Mouse (Mus musculus) A20 (cell line): Measurements from ENCODE around the gene Cox15.
A peak's percentile ranks its signal among the peaks of the same experiment; 100 is the strongest.

Experiments used
- DNase-seq: peaks from one replicate; pipeline ENCODE4 v3.0.0-alpha.2; 2011; ENCODE audit warnings: low read depth, low spot score

Gene Cox15

DNA sequence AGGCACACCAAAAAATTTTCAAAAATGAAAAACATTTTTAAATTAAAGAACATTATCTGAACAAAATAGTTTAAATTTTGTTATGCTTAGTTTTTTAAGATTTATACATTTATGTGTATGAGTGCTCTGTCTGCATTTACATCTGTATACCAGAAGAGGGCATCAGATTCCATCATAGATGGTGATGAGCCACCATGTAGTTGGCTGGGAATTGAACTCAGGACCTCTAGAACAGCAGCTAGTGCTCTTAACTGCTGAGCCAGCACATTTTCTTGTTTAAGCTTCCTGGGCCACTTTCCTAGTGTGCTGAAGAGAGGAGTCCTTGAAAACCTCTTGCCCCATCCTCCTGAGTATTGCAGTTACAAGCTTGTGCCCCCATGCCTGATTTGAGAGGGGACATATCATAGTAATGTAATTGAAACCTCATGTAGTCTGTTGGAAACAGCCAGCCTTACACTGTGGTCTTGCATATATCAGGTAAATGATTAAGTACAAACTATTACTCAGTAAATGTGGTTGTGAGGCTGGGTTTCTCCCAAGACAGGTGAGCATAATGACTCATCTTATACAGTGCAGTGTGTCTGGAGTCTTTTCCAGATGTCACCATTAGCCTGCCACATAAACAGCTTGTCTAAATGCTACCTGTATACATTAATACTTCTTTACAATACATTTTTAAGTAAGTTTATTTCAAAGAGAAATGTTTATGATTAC, 8.9 kb upstream of the Cox15 start:
- DNase-seq = peak; percentile 29

DNA sequence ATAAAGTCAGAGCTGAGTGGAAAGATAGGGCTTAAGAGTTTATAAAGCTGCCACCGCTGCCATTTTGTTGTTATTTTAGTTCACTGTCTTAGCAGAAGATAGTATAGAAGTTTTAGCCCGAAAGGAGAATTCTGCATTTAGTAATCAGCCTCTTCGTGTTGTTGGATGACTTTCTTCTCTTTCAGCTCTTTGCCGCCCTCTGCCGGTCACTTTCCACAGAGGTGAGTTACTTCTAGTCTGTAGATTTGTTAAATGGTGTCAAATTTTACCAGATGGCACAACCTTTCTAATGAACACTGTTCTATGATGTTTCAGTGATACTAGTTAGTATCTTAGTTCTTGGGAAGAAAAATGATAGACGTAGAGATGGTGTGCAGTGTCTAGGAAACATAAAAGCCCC, 7.7 kb upstream of the Cox15 start:
- peak; percentile 78 for DNase-seq

DNA sequence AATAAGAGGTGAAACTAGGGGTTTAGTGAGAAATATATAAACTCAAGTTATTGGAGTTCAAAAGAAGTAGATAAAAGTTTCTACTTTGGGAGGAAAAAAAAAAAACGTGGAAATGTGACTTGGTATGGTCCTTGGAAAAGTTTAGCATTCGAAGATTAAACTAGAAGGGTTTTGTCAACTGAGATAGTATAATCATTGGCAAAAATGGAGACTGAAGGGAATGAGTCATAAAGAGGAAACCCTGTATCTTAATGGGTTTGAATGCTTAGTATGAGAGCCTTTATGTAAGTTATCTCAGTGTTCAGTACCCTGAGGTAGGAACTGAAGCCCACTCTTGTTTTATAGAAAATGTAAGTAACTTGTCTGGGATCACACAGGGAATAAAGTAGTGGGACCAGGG, 2.1 kb upstream of the Cox15 start:
- no peak for DNase-seq

DNA sequence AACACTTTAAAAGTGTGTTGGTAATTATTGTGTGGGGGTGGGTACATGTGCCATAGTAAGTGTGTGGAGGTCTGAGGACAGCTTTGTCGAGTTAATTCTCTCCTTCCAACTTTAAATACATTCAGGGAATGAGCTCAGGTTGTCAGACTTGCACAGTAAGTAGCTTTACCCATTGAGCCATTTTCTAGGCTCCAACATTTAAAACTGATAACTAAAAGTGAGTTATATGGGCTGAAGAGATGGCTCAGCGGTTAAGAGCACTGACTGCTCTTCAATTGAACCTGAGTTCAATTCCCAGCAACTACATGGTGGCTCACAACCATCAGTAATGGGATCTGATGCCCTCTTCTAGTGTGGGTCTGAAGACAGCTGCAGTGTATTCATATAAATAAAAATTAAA, 1.4 kb upstream of the Cox15 start:
- no peak for DNase-seq

DNA sequence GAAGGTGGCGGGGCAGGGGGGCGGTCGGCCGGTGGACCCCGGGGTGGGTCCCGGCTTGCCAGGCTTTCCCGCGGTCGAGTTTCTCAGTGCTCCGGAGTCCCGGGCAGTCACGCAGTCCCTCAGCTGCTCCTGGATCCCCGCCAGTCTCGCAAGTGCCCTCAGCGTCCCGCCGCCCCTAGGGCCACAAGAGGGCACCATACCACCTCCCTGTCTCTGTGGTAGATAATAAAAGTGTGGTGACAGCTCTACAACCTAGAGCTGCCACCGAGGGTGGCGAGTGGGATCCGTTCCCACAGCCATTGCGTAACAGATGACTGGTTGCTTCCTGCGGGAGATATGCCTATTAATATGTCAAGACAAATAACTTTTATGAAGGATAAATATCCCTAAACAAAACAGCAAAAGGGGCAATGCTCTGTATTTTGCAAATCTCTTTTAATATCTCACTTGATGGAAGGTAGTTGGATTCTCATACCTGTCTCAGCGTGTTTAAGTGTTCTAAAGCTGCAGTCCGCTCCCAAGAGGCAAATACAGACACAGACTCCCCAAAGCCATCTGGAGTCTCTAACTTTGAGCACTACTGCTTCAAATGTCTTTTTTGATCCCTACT, 531 bp upstream of the Cox15 start:
- peak; percentile 92 for DNase-seq

DNA sequence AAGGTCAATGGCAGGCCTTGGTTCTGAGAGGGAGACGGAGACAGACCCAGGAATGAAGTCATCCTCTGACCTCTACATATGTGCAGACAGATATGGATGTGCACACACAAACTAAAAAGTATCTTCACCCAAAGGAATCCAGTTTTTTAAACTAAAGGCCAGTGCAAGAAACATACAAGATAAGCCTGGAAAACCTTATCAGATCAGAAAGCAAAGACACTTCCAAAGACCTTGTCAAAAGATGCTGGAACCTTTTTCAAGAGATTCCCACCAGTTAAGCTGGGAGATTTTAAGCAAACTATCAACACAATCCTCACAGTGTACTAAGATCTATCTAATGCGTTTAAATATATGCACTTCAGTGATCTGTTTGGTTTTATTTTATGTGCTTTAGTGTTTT, 2.8 kb downstream of the Cox15 start:
- DNase-seq = no peak

DNA sequence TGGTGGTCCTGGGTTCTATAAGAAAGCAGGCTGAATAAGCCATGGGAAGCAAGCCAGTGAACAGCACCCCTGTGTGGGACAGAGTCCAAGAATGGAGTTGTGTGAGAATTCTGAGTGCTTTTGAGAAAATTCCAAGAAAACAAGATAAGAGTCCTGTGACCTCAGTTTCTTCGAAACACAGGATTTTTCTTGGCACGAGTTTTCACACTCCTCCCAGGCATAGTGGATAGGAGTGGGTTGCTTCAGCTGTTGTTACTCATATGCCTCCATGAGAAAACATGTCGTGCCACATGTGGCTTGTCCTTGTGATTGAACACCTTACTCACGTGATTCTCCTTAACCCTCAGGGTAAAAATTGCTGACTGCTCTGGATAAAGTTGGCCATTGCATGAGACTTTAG, 4.9 kb downstream of the Cox15 start:
- no peak for DNase-seq

DNA sequence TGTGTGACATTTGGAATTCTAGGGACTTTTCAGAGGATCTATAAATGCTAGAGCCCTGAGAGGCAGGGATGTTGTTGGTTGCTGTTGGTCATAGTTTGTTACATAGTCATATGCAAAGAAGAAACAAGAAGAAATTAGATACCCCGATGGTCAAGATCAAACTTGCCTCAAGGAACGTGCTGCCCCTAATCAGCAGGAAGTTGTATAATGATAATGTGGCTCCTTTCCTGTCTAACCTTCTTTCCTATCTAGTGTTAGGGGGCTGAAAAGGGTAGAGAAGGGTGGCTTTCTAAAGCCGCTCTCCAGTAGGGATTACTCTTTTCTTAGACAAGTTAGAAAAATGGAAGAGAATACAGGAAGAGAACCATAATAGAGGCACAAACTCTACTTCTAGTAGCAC, 7.1 kb downstream of the Cox15 start:
- no peak for DNase-seq

DNA sequence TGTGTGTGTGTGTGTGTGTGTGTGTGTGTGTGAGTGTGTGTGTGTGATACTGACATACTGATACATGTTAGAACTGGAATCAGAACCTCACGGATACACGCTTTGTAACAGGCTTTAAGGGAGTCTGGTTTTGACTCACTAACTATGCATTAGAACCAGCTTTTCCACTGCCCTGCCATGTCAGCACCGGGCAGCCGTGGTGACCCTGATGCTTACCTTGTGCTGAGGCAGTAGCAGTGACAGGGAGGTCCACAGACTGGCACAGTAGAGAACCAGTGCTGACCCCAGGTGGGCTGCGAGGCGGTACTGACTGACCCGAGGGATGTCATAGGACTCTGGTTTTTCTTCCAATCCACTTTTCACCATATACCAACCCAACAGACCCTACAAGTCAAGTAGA, 9.4 kb downstream of the Cox15 start:
- no peak for DNase-seq

DNA sequence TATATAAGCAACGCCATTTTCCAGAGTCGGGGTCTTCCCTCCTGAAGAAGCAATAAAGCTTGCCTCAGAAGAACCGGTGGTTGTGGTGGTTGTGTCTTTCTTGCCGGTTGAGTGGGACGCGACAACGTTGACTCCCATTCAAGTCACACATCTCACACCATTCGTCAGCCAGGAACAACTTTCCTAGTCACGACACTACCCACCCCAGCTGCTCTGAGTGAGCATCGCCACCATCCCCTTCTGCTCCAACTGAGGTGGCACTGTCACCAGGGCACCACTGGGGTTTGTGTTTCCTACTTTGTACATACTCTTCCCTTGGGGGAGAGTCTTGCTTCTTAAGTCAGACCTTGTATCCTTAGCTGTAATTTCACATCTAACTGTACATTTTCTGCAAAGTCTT, 14.4 kb downstream of the Cox15 start:
- no peak for DNase-seq

DNA sequence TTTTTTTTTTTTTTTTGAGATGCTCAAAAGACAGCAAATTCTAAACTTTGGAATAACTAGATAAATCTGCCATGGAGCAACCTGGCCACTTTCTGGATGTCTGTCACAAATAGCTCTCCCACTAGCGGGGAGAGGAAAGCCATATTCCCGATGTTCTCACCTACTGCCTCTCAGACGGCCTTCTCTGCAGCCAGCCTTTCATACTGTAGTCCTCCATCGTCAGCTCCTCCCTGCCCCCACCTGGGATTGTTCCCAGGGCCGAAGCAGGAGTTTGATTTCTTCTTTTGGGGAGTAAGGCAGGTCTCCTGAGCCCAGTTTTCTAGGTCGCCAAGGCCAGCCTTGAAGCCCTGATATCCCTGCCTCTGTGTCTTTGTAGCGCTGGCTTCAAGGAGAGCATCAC, 21.6 kb downstream of the Cox15 start:
- no peak for DNase-seq

DNA sequence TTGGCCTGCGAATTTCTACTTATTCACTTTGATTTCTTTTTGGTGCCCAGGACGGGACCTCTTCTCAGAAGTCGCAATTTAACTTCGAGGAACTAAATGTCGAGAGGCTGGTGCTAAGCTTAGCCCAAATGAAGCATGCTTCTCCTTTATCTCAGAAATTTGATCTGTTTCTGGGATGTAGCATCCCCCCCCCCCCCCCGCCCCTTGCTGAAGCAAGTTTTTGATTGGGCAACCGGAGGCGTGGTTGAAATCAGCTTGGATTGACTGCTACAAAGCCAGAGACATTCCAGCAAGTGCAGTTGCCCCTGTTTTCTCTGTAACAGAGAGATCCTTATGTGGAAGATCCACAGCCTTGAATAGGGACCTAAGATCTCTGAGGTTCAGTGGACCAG, 22.8 kb downstream of the Cox15 start:
- no peak for DNase-seq

DNA sequence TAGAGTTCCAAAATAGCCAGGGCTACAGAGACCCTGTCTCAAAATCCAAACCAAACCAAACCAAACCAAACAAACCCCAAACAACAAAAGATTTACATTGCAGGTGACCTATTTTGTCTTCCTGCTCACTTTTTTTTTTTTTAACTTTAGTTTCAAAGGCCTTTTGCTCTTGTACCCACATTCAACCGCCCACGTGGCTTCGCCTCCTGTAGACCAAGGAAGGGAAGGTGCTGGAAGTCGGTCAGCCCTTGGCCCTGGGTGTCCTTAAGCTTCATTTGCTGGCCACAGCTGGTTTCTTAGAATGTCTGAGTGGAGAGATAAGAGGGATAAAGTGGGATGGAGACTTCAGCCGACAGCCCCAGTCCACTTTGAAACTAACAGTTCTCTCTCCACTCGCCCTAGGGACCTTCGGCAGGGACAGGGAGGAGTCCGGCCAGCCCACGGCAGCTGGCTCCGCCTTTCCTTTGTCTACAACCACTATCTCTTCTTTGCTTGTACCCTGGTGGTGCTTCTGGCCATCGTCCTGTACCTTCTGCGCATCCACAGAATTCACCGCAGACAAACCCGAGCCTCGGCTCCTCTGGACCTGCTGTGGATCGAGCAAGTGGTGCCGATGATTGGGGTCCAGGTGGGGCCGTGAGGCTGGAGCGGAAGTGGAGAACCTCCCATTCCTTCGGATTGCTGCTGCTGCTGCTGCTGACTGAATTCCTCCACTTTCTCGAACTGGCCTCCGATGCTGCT, 23.3 kb downstream of the Cox15 start:
- DNase-seq = no peak

DNA sequence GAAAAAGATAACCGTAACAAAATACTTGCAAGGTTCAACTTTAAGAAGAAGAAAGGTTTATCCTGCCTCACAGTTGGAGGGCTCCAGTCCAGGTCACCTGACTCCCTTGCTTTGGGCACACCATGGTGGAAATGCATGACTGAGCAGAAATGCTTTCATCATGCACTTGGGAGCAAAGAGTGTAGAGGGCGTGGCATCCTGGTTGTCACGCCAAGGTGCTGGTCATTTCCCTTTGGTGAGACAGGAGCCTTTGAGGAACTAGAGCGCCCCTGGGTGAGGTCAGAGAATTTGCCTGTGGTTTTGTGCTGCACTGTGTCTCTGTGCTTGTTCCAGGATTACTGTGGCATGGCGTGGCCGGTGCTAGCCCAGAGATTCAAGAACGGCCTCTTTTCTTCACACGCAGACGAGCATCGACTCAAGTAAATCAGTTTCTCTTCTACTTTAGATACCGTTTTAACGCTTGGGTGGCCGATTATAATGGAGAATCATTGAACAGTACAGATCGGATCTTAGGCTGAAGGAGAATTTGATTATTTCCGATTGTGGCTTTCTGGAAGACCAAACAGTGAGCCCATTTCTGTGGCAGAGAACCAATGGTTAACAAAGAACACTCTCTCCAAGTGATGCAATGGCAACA, 26.2 kb downstream of the Cox15 start:
- DNase-seq = peak; percentile 76

DNA sequence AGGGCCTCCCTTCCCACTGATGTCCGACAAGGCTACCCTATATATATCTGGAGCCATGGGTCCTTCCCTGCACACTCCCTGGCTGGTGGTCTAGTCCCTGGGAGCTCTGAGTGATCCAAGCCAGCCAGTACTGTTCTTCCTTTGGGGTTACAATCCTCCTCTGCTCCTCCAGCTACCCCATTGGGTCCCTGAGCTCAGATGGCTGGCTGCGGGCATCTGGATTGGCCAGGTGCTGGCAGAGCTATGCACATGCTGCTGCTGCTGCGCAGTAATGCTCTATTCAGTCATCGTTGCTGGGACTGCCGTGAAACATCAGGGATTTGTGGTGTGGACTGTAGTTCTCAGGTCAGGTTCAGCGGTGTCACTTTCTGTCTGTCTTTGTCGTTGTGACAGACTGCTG, 28.0 kb downstream of the Cox15 start:
- DNase-seq = no peak

DNA sequence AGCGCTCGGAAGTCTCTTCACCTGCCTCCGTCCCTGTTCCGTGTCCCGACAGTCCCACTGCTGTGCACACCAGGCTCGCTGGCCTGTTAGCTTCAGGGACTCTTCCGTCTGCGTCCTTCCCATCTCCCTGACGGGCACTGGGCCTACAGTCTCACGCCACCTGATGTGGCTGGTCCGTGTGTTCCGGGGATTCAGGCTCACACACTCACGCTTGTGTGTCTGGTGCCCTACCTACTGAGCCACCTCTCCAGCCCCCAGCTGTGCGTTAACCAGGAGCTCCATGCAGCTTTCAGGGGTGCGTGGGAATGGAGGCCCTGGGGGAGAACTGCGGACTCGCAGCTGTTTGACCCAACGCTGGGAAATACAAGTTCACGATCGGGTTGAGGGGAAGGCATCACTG, 28.6 kb downstream of the Cox15 start:
- no peak for DNase-seq

DNA sequence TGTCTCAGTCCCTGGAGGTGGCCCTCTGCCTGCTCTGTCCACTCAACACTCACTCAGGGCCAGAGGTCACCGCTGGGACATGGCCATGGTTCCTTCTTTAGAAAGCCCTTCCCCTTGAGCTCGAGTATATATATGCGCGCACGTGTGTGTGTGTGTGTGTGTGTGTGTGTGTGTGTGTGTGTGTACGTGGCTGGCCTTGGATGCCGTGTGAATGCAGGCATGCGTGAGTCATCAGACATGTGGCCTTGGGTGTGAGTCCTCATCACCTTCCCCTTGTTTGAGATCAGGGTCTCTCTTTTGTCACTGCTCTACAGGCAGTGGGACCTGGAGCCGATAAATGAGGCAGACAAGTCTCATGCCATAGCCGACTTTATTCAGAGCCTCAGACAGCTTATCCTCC, 29.3 kb downstream of the Cox15 start:
- DNase-seq = no peak

DNA sequence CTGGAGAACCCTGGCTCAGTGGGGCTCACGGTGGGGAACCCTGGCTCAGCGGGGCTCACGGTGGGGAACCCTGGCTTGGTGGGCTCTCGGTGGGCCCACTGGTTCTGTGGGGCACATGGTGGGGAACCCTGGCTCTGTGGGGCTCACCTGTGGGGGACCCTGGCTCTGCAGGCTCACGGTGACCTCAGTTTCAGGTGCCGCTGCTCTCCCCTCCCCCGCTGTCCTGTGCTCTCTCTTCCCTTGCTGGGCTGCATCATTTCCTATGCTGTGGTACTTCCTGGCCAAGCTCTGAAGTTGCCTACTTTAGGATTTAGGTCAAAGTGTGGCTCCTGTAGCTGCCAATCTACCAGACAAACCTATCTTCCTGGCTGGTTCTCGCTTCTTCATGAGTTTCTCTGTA, 29.9 kb downstream of the Cox15 start:
- no peak for DNase-seq

DNA sequence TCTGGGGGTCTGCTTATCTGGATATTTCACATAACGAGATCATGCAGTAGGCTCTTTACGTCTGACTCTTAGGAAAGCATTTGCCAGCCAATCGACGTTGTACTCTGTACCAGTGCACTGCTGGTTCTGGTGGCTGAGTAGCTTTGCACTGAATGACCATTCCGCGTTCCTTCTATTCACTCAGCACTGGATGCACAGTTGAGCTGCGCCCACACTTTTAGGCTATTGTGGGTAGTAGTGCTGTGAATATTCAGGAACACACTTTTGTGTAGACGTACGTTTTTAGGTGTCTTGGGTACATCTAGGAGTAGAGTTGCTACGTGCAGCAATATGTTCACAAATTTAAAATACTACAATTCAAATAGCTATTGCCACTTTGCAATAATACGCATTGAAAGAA, 32.7 kb downstream of the Cox15 start:
- no peak for DNase-seq

DNA sequence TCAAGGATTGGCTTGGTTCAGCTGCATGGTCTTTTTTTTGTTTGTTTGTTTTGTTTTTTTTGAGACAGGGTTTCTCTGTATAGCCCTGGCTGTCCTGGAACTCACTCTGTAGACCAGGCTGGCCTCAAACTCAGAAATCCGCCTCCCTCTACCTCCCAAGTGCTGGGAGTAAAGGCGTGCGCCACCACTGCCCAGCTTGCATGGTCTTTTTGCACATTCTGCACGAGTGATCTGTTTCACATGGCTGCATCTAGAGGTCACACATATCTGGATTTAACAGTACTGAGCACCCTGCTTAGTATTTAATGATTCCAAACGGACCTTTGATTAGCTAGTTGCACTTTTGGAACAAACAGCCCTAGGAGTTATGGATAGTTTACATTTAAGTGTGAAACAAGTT, 40.8 kb downstream of the Cox15 start:
- DNase-seq = peak; percentile 77

DNA sequence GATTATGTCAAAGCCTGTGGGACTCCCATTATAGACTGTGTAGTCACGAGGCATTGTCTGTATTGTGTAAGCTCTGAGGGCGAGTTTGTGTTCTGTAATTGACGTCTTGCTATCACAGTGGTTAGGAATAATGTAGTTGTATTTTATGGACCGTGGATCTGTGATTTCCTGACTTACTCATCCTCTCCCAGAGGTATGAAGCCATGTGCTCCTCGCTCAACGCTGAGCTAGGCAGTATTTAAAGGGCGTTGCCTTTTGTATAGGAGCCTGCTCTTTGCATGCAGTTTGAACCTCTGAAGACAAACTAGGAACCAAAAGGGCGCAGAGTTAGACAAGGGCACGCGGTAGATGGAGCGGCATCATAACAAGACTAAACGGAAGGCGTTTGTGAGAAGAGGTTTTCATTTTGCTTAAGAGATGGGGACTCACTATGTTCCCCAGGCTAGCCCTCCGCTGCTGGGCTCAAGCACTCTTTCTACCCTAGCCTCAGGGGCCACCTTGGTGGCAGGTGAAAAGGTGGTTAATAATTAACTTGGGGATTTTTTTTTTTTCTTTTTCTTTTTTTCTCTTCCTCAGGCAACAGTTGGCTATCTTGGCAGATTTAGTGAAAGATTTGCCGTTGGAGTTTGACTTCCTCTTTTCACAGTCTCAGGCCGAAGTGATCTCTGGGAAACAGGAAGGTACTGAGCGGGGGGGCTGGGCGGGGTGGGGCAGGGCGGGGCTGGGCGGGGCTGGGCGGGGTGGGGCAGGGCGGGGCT, 41.5 kb downstream of the Cox15 start:
- DNase-seq = peak; percentile 89

DNA sequence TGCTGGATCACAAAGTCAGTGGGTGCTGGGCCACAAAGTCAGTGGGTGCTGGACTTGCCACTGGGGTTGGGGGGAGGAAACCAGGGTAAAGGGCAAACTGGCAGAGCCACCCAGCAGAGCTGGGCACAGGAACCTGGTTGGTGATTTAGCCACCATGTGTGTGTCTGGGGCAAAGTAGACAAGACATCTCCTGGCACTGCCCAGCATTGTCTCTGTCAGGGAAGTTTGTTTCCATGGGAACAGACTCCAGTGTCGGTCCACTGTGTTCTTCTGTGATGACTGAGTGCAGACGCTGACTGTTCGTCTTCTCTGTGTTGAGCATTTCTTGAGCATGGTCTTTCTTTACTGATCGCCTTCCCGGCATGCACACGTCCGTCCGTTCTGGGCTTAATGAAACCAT, 43.5 kb downstream of the Cox15 start:
- DNase-seq = no peak
